1 mouse cellular context compared by ENCODE assay signal in the genomic region with DNA sequence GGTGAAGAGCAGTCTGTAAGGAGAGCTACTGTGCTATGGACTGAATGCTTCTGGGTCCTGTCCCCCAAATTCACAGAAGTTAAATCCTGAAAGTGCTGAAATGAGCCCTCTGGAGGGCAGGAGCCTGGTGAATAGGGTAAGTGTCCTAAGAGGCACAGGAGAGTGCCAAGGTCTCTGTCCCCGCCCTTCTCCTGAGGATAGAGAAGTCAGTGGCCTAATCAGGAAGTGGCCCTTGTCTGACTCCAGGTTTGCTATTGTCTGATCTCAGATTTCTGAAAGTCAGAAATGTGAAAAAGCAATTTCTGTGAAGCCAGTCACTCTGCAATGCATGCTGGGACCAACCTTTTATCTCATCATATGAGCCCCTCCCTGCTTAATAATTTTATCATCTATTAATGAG.
TF ChIP-seq lines count a peak whose summit lies in the region.

No protein-coding gene starts in this region.

TF ChIP-seq in MEL, 35 proteins besides CTCF, POLR2A, EP300 and RAD21 (continued from another document):
- no peak for TF ChIP-seq NRF1 (IDR thresholded peaks at IDR 0.05; ENCODE audit: insufficient read depth, low read depth, low read length, poor library complexity, severe bottlenecking)
